Mouse (Mus musculus): Measurements from ENCODE around the gene Ipo11. TPM values are rescaled to one million over a fixed set of nuclear protein-coding genes. Genes with fewer than 3 reads are reported as not detected.

Ipo11 gene
- polyA plus RNA-seq, 1 experiment, result 12.6 TPM

DNA sequence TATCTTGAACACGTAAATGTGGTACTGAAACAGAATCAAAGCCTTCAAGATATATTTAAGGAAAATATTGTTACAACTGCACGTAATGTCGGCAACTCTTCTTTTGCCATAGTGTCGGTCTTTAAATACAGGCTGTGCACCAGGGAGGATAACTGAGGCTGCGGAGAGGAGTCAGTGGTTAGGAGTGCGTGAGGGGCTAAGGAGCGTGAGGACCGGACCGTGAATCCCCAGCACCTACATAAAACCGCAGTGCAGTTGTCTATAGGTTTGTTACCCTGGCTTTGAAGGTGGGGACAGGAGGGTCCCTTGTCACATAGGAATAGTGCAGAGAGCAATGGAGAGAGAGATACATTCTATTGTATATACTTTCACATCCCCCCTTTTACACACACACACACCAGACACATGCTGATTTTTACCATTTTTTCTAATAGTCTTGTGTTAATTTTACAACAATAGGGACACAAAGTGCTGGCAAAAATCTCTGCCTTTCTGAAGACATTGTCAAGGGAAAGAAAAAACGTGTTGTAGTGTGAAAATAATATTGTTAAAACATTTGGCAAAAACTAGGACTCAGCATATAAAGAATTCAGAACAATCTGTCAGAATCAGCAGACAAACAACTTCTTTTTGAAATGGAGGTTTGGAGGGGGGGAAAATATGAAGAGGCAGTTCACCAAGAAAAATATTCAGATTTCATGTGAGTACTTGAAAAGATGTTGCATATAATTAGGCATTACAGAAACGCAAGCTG lies 113.5 kb downstream of the Ipo11 start:
- no peaks in the 10 kb centered on the region for H3K4me1 ChIP-seq (ENCODE audit: control insufficient read depth, insufficient read depth, insufficient read length)
- H3K4me3 ChIP-seq (ENCODE audit: extremely low read depth, insufficient read depth, insufficient read length), result no peak overlapping the region
- no peak for DNase-seq (ENCODE audit: low read depth in 1 of 2, low spot score in 2 of 2)
- no peaks in the 10 kb centered on the region for H3K36me3 ChIP-seq (ENCODE audit: control insufficient read depth, insufficient read depth, low read length)
- H3K27me3 ChIP-seq (ENCODE audit: control insufficient read depth, insufficient read depth, low read length), result no peaks in the 10 kb centered on the region
- 95% methylated on average over 12 of the region's 12 CpGs for WGBS
- H3K27ac ChIP-seq (ENCODE audit: insufficient read depth, low read length), result no peak overlapping the region
- no peak for TF ChIP-seq CTCF (IDR thresholded peaks at IDR 0.05; ENCODE audit: extremely low read depth, insufficient read depth, insufficient read length, insufficient replicate concordance)

DNA sequence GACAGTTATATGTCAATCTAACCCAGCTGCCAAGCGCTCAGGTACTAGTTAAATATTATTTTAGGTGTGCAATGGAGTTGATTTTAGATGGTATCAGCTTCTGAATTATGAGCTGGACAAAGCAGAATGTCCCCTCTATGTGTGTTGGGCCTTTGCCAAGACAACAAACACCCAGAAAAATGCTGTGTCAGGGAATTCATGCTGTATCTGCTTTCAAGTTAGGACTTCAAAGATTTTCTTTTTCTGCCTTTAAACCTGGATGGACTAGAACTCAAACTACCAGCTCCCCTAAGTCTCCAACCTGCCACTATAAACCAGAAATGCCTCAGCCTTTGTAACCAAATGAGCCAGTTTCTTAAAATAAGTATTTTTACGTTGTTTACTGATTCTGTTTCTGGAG lies 116.6 kb downstream of the Ipo11 start:
- no peaks in the 10 kb centered on the region for H3K4me1 ChIP-seq (ENCODE audit: control insufficient read depth, insufficient read depth, insufficient read length)
- no peak overlapping the region for H3K4me3 ChIP-seq (ENCODE audit: extremely low read depth, insufficient read depth, insufficient read length)
- no peak for TF ChIP-seq POLR2A (IDR thresholded peaks at IDR 0.05; ENCODE audit: low read depth, low read length)
- no peak for TF ChIP-seq CTCF (IDR thresholded peaks at IDR 0.05; ENCODE audit: extremely low read depth, insufficient read depth, insufficient read length, insufficient replicate concordance)
- 96% methylated on average over 2 of the region's 2 CpGs for WGBS
- no peak overlapping the region for H3K27ac ChIP-seq (ENCODE audit: insufficient read depth, low read length)
- no peak for DNase-seq (ENCODE audit: low read depth in 1 of 2, low spot score in 2 of 2)
- no peaks in the 10 kb centered on the region for H3K27me3 ChIP-seq (ENCODE audit: control insufficient read depth, insufficient read depth, low read length)
- no peaks in the 10 kb centered on the region; the same call in 1 of the 2 replicates for H3K36me3 ChIP-seq (ENCODE audit: control insufficient read depth, insufficient read depth, low read length)

DNA sequence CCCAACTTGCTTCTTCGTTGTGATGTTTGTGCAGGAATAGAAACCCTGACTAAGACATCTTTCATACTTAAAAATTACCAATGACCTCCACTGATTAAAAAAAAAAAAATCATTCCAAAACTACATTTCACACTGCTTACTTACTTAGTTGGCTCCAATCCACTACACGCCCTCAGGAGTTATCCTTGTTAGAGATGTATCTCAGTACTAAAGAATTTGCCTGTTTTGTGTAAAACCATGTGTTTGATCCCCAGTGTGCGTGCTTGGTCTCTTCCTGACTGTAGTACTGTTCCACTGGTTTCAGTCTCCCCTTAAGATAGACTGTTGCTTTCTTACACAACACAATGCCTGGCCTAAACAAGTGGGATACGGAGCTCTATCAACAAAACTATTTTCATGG lies 117.0 kb downstream of the Ipo11 start:
- H3K4me3 ChIP-seq (ENCODE audit: extremely low read depth, insufficient read depth, insufficient read length), result no peak overlapping the region
- TF ChIP-seq CTCF (IDR thresholded peaks at IDR 0.05; ENCODE audit: extremely low read depth, insufficient read depth, insufficient read length, insufficient replicate concordance), result no peak
- no peak for TF ChIP-seq POLR2A (IDR thresholded peaks at IDR 0.05; ENCODE audit: low read depth, low read length)
- DNase-seq (ENCODE audit: low read depth in 1 of 2, low spot score in 2 of 2), result no peak
- WGBS, result 94% methylated on average over 4 of the region's 4 CpGs
- no peaks in the 10 kb centered on the region for H3K4me1 ChIP-seq (ENCODE audit: control insufficient read depth, insufficient read depth, insufficient read length)
- H3K27me3 ChIP-seq (ENCODE audit: control insufficient read depth, insufficient read depth, low read length), result no peaks in the 10 kb centered on the region
- H3K36me3 ChIP-seq (ENCODE audit: control insufficient read depth, insufficient read depth, low read length), result no peaks in the 10 kb centered on the region; the same call in 1 of the 2 replicates
- no peak overlapping the region for H3K27ac ChIP-seq (ENCODE audit: insufficient read depth, low read length)

- no peak for DNase-seq (ENCODE audit: low read depth in 1 of 2, low spot score in 2 of 2)
- no peaks in the 10 kb centered on the region; the same call in 1 of the 2 replicates for H3K36me3 ChIP-seq (ENCODE audit: control insufficient read depth, insufficient read depth, low read length)
- no peaks in the 10 kb centered on the region for H3K27me3 ChIP-seq (ENCODE audit: control insufficient read depth, insufficient read depth, low read length)
- no peak overlapping the region for H3K4me3 ChIP-seq (ENCODE audit: extremely low read depth, insufficient read depth, insufficient read length)
- TF ChIP-seq CTCF (IDR thresholded peaks at IDR 0.05; ENCODE audit: extremely low read depth, insufficient read depth, insufficient read length, insufficient replicate concordance) (no peak), POLR2A (IDR thresholded peaks at IDR 0.05; ENCODE audit: low read depth, low read length) (no peak)
- whole genome bisulfite sequencing, result 95% methylated on average over 5 of the region's 5 CpGs
- 0 out of 2 replicates have a peak, but pooled peaks cover 8% of the 10 kb centered on the region for H3K4me1 ChIP-seq (ENCODE audit: control insufficient read depth, insufficient read depth, insufficient read length)
- H3K27ac ChIP-seq (ENCODE audit: insufficient read depth, low read length), result no peak overlapping the region
Measured at GRCm38 (mm10) chr13:106817066-106817465, 119.7 kb downstream of the Ipo11 start.

- 19% methylated on average over 4 of the region's 4 CpGs for WGBS
- no peak for TF ChIP-seq POLR2A (IDR thresholded peaks at IDR 0.05; ENCODE audit: low read depth, low read length)
- H3K4me3 ChIP-seq (ENCODE audit: extremely low read depth, insufficient read depth, insufficient read length), result peak overlapping the region; percentile 7; the same call in 1 of the 2 replicates
- no peak for DNase-seq (ENCODE audit: low read depth in 1 of 2, low spot score in 2 of 2)
- H3K4me1 ChIP-seq (ENCODE audit: control insufficient read depth, insufficient read depth, insufficient read length), result 0 out of 2 replicates have a peak, but pooled peaks cover 8% of the 10 kb centered on the region
- H3K27me3 ChIP-seq (ENCODE audit: control insufficient read depth, insufficient read depth, low read length), result no peaks in the 10 kb centered on the region
- H3K36me3 ChIP-seq (ENCODE audit: control insufficient read depth, insufficient read depth, low read length), result peaks cover 2% of the 10 kb centered on the region; the same call in 1 of the 2 replicates
- H3K27ac ChIP-seq (ENCODE audit: insufficient read depth, low read length), result peak overlapping the region; percentile 46
Measured at GRCm38 (mm10) chr13:106813519-106813918, 123.2 kb downstream of the Ipo11 start.

GRCm38 (mm10) chr13:106813087-106813486 lies 123.7 kb downstream of the Ipo11 start:
- TF ChIP-seq CTCF (IDR thresholded peaks at IDR 0.05; ENCODE audit: extremely low read depth, insufficient read depth, insufficient read length, insufficient replicate concordance) (no peak), POLR2A (IDR thresholded peaks at IDR 0.05; ENCODE audit: low read depth, low read length) (no peak)
- H3K27ac ChIP-seq (ENCODE audit: insufficient read depth, low read length), result no peak overlapping the region
- peaks cover 2% of the 10 kb centered on the region; the same call in 1 of the 2 replicates for H3K36me3 ChIP-seq (ENCODE audit: control insufficient read depth, insufficient read depth, low read length)
- DNase-seq (ENCODE audit: low read depth in 1 of 2, low spot score in 2 of 2), result peak; percentile 35 to 42
- no peak overlapping the region for H3K4me3 ChIP-seq (ENCODE audit: extremely low read depth, insufficient read depth, insufficient read length)
- WGBS, result 17% methylated on average over 9 of the region's 9 CpGs
- 0 out of 2 replicates have a peak, but pooled peaks cover 8% of the 10 kb centered on the region for H3K4me1 ChIP-seq (ENCODE audit: control insufficient read depth, insufficient read depth, insufficient read length)
- H3K27me3 ChIP-seq (ENCODE audit: control insufficient read depth, insufficient read depth, low read length), result no peaks in the 10 kb centered on the region

- no peak for DNase-seq (ENCODE audit: low read depth in 1 of 2, low spot score in 2 of 2)
- 98% methylated on average over 7 of the region's 7 CpGs for WGBS
- H3K4me1 ChIP-seq (ENCODE audit: control insufficient read depth, insufficient read depth, insufficient read length), result 0 out of 2 replicates have a peak, but pooled peaks cover 8% of the 10 kb centered on the region
- no peak for TF ChIP-seq POLR2A (IDR thresholded peaks at IDR 0.05; ENCODE audit: low read depth, low read length)
- TF ChIP-seq CTCF (IDR thresholded peaks at IDR 0.05; ENCODE audit: extremely low read depth, insufficient read depth, insufficient read length, insufficient replicate concordance), result no peak
- peaks cover 2% of the 10 kb centered on the region; the same call in 1 of the 2 replicates for H3K36me3 ChIP-seq (ENCODE audit: control insufficient read depth, insufficient read depth, low read length)
- H3K27me3 ChIP-seq (ENCODE audit: control insufficient read depth, insufficient read depth, low read length), result no peaks in the 10 kb centered on the region
- H3K4me3 ChIP-seq (ENCODE audit: extremely low read depth, insufficient read depth, insufficient read length), result no peak overlapping the region
- H3K27ac ChIP-seq (ENCODE audit: insufficient read depth, low read length), result no peak overlapping the region
Measured at GRCm38 (mm10) chr13:106810156-106810555, 126.6 kb downstream of the Ipo11 start.

Measured in spleen, adult 2 months (tissue).